Mouse (Mus musculus) monocyte, adult 2 months (primary cell): Measurements from ENCODE around the gene Srsf6.

Source experiments
- DNase-seq, 2 experiments: peaks; one replicate each; pipeline ENCODE4 v3.0.0; 2022; ENCODE audit warnings: low spot score in 2 of 2, low read depth in 1 of 2

Gene Srsf6

DNA sequence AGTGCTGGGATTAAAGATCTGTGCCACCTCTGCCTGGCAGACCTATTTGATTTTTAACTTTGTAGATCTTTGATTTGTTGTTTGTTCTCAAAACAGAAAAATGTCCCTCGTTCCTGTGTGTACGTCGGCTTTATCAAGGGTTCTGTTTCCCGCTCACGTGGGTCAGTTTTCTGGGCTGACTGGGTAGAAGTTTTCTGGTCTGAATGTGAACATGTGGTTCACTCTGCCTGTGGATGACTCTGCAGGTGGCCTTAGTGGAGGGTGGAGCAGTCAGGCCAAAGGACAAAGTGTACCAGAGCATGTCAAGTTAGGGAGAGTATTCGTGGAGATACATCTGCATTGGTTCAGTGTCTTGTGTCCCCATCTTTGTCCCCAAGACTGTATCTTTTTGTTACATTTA, 53.1 kb downstream of the Srsf6 start:
- no peak for DNase-seq

GRCm38 (mm10) chr2:162985923-162986322, 54.6 kb downstream of the Srsf6 start:
- no peak for DNase-seq
